Mouse (Mus musculus): ENCODE measurements around the gene Skp2. TPM values are rescaled to one million over a fixed set of nuclear protein-coding genes. Genes with fewer than 3 reads are reported as not detected.

Skp2 gene
- total RNA-seq, 2 experiments from 2014 or later, result 4.2 to 4.4 TPM

DNA sequence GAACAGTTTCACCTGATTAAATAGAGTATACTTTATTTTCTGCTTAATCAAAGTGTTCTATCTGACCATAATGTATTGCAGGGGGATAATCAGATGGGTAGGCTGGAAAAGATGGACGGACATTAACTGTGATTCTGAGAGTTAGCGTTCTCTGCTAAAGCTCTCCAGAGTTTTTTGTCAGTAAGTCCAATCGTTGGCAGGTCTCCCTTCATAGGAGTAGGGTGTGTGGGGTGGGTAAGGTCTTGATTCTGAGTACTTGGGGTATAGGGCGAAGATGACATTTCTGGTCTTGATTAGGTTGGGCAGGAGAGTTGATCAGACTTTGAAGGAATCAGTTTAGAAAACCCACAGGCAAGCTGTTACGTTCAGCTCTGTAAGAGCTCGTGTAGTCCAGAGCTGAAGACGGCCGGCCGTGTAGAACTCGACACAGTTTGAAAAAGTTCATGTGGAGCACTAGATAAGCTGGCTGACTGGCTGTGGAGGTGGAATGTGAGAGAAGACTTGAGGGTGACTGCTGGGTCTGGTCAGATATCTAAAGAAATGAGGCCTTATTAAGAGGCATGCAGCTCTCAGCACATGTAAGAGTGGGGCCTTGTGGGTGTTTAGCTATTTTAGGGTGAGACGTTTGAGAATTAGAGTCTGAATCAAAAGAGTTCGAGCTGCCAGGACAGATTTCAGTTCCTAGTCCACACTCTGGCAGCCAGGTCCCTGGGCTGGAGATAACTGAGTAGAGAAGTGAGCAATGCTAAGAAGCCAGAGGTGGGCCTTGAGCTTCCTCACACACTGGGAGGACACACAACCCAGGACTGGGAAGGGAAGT is 76.5 kb downstream of the Skp2 start:
- DNase-seq (ENCODE audit: extremely low spot score in 1 of 2, low spot score in 1 of 2), result no peak

DNA sequence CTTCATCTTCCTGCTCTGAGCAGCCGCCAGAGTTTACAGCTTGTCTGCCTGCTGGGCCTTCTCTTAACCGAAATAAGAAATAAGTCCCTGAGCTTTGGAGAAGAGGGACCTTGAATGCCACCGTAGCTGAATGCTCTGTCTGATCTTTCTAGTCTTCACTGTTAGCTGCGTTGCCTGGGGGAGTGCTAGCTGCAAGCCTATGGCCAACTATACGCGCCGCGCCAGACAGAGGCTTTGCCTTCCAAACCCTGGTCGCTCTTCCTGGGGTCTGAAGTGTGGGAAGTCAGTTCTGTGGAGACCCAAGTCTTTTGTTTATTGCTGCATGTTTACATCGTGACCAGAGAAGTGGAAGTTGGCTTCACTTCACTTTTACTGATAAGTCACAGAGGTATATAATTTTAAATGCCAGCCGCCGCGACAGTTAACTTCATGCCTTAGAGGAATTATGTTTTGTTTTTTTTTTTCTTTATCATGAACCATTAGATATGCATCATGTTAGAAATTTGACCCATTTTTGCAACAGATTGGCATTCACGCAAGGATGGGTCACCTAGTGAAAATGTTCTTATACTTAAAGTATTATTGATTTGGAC is 79.5 kb downstream of the Skp2 start:
- no peak for DNase-seq (ENCODE audit: extremely low spot score in 1 of 2, low spot score in 1 of 2)

DNA sequence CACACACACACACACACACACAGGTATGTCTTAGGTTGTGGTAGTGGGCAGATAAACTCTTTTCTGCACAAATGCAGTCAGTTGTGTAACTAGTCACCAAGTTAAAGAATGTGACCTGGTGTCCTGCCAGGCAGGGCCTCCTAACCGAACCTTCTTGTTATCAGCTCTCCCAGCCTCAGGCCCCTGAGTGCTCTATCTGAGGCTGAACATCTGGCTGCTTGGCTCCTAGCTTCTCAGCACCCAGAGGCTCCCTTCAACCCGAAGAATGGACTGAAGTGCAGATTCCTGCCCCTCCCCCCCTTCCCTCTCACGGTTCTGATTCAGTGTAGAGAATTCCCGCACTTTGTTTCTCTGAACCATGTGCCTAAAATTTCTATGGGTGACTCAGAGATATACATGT is 80.6 kb downstream of the Skp2 start:
- no peak for DNase-seq (ENCODE audit: extremely low spot score in 1 of 2, low spot score in 1 of 2)

DNA sequence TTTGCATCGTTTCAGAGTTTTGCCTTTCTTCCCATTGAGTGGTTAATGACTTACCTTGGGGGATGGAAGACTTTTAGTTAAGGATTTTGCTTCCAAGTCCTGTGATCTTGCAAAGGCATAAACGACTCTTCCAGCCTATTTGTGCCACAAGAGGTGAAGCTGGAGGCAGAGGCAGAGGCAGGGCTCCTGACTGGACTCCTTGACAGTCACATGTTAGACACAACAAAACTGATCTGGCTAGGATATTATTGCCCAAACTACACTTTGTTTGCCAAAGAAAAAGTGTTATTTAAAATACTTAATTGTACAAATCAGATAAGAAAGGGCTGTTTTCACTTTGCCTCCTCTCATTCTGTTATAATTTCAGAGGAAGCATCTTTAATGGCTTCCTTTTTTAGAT is 81.1 kb downstream of the Skp2 start:
- no peak for DNase-seq (ENCODE audit: extremely low spot score in 1 of 2, low spot score in 1 of 2)

DNA sequence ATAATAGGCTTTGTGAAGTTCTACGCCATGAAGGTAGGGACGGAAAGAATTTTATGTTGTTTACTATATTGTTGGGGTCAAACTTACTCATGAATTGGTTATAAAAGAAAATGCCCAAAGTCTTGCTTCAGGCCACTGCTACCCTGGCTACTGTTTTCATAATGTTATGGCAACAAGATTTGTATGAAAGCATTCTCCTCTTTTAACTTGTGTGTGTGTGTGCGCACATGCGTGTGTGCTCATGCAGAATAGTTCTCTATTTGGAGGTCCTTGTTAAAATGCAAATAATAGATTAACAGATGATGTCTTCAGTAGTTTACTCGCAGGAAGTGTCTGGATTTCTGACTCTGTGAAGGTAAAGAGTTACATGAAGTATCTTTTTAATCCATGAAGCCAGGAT is 81.5 kb downstream of the Skp2 start:
- DNase-seq (ENCODE audit: extremely low spot score in 1 of 2, low spot score in 1 of 2), result no peak

DNA sequence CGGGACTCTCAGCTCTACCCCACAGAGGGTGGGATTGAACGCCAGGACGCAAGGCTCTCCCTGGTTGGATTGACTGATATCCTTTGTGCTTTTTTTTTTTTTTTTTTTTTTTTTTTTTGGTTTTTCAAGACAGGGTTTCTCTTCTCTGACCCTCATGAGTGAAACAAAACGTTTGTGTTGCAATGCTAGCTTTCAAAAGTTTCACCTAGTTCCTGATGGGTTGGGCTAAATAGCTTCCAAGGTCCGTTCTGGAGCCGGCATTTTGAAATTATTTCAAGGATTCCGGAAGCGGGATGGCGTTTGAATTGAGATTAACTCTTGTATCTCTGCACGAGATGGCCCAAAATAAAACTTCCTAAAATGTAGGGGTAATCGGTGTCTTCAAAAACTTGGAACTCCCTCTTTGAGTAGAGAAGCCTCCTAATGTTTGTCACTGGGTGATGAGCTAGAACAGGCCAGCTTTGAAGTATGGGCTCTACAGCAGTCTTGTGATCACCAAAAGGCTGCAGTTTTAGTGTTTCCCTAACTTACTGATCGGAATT is 82.1 kb downstream of the Skp2 start:
- no peak for DNase-seq (ENCODE audit: extremely low spot score in 1 of 2, low spot score in 1 of 2)

DNA sequence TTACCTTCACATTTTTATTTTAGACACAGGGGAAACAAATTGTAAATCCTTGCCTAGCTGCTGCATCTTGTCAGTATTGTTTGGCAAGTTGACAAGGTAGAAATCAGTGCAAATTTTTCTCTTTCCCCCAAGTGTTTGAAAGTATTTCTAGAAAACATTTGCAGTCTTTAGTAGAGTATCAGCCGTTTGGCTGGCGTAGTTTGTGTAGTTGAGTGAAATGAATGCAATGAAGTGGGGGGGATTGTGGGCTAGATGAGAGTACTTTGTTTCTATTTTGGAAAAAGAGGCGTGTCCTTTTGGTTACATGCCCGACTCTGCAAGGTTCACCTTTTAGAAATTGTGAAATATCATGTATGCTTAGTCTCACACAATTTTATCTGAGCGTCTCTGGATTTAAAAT is 82.6 kb downstream of the Skp2 start:
- no peak for DNase-seq (ENCODE audit: extremely low spot score in 1 of 2, low spot score in 1 of 2)

DNA sequence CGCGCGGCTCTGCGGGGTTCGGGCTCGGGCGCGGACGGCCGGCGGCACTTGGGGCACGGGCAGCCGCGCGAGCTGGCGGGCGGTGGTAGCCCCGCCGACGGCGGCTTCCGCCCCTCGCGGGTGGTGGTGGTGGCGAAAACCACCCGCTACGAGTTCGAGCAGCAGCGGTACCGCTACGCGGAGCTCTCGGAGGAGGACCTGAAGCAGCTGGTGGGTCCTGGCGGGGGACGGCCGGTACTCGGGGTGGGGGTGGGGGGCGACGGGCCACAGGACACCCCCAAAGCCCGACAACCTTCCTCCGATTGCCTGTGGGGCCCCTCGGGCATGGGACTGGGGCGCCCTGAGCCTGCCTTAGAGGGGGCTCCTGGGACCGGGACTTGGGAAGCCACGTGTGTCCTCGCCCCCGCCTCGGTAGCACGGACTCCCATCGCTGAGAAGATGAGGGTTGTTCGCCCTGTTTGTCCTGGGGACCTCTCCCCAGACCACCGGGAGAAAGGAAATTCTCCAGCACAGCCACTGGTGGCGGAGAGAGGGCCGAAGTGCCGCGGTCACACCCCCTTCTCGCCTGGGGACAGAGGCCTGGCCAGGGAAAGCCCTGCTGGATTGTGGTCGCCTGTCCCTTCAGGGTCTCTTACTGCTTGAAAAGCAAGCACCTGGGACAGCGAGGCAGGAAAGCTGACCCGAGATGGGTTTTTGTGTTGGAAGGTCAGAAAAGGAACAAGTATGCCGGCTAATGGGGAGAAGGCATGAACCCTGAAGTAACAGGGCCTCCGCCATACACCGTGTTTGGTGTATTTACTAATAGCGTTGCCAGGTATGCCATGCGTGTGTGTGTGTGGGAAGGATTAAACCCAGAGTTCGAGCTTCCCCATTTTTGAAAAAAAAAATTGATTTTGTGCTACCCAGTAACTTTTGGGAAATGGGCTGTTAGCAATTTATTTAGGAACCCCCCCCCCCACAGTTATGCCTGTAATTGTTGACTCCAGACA is 83.4 kb downstream of the Skp2 start:
- peak; percentile 25 to 33 for DNase-seq (ENCODE audit: extremely low spot score in 1 of 2, low spot score in 1 of 2)

DNA sequence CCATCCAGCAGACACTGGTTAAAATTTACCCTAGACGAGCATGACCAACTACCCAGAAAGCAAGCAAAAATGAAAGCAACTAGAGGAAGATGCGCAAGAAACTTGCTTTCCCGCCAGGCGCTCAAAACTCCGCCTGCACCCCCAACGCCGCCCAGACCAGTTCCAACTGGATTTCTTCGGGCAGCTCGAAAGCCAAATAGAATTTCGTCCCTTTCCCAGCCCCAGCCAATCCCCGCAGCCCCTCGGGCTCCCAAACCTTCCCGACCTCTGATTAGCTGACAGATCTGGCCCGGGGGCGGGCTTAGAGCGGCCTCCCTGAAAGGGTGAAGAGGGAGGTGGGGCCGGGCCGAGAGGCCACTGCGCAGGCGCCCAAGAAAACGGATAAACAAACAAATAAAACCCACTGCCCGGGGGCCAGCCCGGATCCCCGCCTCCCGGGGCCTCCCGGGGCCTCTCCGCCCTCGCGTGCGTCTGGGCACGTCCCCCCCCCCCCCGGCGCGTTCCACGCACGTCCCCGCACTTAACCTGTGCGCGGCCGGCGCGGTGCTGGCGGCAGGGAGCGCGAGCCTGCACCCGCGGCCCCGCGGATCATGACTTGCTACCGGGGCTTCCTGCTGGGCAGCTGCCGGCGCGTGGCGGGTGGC is 84.2 kb downstream of the Skp2 start, which contains the start of gene Nadk2:
Gene Nadk2, plus strand, starts transcription at position 349 of the 644 bp plus-strand sequence.
- DNase-seq (ENCODE audit: extremely low spot score in 1 of 2, low spot score in 1 of 2), result peak; percentile 92 to 95

DNA sequence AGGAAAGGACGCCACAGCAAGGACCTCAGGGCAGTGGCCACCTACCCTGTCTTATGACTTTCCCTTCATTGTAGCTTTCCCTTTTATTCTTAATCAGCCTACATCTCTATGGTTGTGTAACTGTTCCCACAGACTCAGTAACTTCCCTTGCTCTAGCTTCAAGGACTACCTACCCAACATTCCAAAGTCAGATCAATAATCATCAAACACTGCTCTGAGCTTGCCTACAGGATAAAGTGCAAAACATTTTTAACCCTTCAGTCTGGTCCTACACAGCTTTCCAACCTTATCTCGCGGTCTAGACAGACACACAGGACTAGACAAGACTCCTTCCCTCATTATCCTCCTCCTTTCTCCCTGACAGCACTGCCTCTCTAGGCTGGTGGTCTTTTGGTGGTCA is 84.9 kb downstream of the Skp2 start:
- DNase-seq (ENCODE audit: extremely low spot score in 1 of 2, low spot score in 1 of 2), result no peak

DNA sequence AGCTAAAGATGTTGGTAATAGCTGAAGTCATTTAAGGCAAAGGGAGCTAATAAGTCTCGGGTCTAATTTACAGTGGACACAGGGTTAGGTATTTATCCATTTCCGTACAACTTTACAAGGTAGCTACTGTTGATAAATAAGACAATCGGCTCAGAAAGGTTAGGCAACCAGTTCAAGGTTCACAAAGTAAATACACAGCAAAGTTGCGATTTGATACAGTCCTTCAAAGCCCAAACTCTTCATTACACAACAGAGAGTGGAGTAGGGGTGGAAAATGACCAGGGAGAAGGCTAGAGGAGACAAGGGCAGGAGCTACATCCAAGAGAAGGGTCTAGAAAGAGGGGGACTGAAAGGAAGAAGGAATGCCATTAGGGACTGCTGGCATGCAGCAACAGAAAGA is 86.3 kb downstream of the Skp2 start:
- no peak for DNase-seq (ENCODE audit: extremely low spot score in 1 of 2, low spot score in 1 of 2)

Other genes starting within 250 kb of the Skp2 start
- gene Ranbp3l, start 187.5 kb downstream of the Skp2 start, total RNA-seq (2021), result 10 to 100 TPM in 1 of 2 experiments, 1 to 10 TPM in 1; 7.1 to 11.2 TPM
- 10 to 100 TPM; 61.0 to 64.9 TPM for gene Nadk2, start 84.2 kb downstream of the Skp2 start, total RNA-seq (2021)
- gene Lmbrd2, start 14.9 kb downstream of the Skp2 start, total RNA-seq (2021), result 10 to 100 TPM; 58.7 to 59.2 TPM
- gene Ugt3a1, start 121.5 kb upstream of the Skp2 start, total RNA-seq (2021), result not detected
- not detected for gene Ugt3a2, start 180.1 kb upstream of the Skp2 start, total RNA-seq (2021)